Comparison of ENCODE assay signal across 16 mouse cellular contexts in the genomic region with DNA sequence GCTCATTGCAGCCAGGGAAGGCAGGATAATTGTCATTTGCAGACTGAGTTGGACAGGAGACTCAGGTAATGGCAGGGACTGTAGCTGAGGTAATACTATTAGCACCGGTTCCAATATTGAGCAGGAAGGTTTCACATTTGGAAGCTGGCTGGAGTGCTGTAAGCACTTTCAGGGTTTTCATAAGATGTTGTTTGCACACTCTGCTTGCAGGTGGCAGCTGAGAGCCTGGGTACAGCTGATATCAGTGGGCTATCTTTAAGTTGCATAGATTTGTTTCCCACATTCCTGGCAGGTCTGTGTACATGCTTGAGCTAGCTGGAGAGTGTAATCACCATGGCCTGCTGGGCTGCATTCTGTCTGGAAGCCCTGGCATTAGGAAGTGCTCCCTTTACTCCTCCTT.
"Had no signal": no experiment of that assay in that cellular context is flagged by ENCODE, and none has a peak within 500 bp of the region (broad histone marks: within the 10 kb centered on the region; RNA-seq: fewer than 3 reads in every experiment).

No protein-coding gene starts in this region.

- H3K27ac ChIP-seq: liver, embryonic 13.5 days; midbrain, embryonic 12.5 days; midbrain, embryonic 15.5 days; neural tube, embryonic 13.5 days; stomach, embryonic 15.5 days had no signal

- H3K27me3 ChIP-seq: liver, embryonic 13.5 days; midbrain, embryonic 12.5 days; midbrain, embryonic 15.5 days; neural tube, embryonic 13.5 days; stomach, embryonic 15.5 days had no signal

- H3K9ac ChIP-seq: liver, embryonic 13.5 days; midbrain, embryonic 12.5 days; midbrain, embryonic 15.5 days; neural tube, embryonic 13.5 days; stomach, embryonic 15.5 days had no signal

- H3K4me2 ChIP-seq: liver, embryonic 13.5 days; midbrain, embryonic 12.5 days; midbrain, embryonic 15.5 days; neural tube, embryonic 13.5 days; stomach, embryonic 15.5 days had no signal

- DNase-seq: kidney, adult 18-20 months; kidney, adult 9 months; kidney, postnatal 14 days; kidney, postnatal 4 days; liver, embryonic 13.5 days; lung, adult 2 months; lung, postnatal 14 days; right cerebral cortex, postnatal 25 days; spleen, adult 18-20 months; thymus, postnatal 25 days had no signal

- H3K4me1 ChIP-seq: liver, embryonic 13.5 days; midbrain, embryonic 12.5 days; midbrain, embryonic 15.5 days; neural tube, embryonic 13.5 days; stomach, embryonic 15.5 days had no signal

- ATAC-seq: intestine, embryonic 16.5 days; midbrain, embryonic 15.5 days had no signal

- H3K9me3 ChIP-seq: liver, embryonic 13.5 days; midbrain, embryonic 12.5 days; midbrain, embryonic 15.5 days; neural tube, embryonic 13.5 days; stomach, embryonic 15.5 days had no signal

- H3K4me3 ChIP-seq: liver, embryonic 13.5 days; midbrain, embryonic 12.5 days; midbrain, embryonic 15.5 days; myocyte; neural tube, embryonic 13.5 days; stomach, embryonic 15.5 days had no signal

- H3K36me3 ChIP-seq: liver, embryonic 13.5 days; midbrain, embryonic 12.5 days; midbrain, embryonic 15.5 days; neural tube, embryonic 13.5 days; stomach, embryonic 15.5 days had no signal
